Mouse (Mus musculus) lung, adult 2 months (tissue): ENCODE measurements around the gene Cyp2e1.

ENCODE experiments used
- CTCF ChIP-seq: fragments of 200-500 bp; IDR thresholded peaks from 2 replicates; pipeline ENCODE4 v1.5.1; 2011; ENCODE audit warnings: mild to moderate bottlenecking, low read length, control low read depth; ENCODE audit not compliant: insufficient read depth
- POLR2A ChIP-seq: fragments of 200-500 bp; IDR thresholded peaks from 2 replicates; pipeline ENCODE4 v1.6.1; 2011; ENCODE audit warnings: low read depth, mild to moderate bottlenecking, control low read depth, low read length, borderline replicate concordance; ENCODE audit errors: extremely low read depth

DNA sequence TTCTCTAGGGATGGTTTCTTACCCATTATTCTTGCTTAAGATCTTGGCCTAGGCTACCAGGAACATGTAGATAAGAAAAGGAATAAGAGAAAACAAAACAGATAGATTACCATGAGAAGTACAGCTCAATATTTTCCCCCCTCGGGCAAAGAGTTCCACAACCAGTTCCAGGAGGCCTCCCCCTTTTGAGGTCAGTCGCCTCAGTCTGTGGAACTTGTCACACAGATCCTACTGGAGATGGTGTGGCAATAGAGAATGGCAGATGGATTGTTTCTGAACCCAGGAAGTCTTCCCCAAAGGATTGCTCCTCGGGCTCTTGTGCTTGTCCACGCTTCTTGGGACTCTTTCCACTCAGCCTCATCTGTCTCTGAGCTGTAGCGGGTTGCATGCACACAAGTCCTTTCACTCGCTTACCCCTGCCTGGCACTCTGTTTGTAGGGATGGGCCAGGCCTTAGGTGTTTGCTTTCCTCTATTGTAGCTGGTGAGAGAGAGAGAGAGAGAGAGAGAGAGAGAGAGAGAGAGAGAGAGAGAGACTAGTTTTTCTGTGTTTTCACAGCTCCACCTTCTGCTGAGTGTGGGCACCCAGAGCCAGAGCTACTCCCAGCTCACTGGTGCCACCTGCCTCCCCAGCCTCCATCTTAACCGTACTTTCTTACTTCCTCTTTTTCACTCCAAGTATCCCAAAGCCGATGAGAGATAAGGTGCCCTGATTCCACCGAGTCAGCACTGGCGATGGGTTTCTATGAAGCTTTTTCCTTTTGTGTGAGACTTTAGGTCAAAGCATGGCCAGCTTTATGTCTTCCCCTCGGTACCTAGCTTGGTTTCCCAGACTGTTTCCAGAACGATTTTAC is 2.6 kb downstream of the Cyp2e1 start:
- TF ChIP-seq POLR2A (no peak), CTCF (no peak)
